21 mouse cellular contexts compared by ENCODE assay signal in genomic region chr11:50369360-50369911, GRCm38 (mm10). TPM values are rescaled to one million over a fixed set of nuclear protein-coding genes. Genes with fewer than 3 reads are reported as not detected.
DNase-seq lines count a peak whose midpoint lies in the region; ATAC-seq and TF ChIP-seq lines count a peak whose summit lies in the region.
"Had no signal": no experiment of that assay in that cellular context is flagged by ENCODE, and none has a peak within 500 bp of the region (broad histone marks: within the 10 kb centered on the region; RNA-seq: fewer than 3 reads in every experiment).

No protein-coding gene starts in this region.

- H3K4me3 ChIP-seq in forebrain, embryonic 11.5 days (ENCODE audit: low read depth, low read length) = no peak overlapping the region
- H3K4me3 ChIP-seq in forebrain, embryonic 12.5 days (replicated peaks) = no peak overlapping the region
- peak overlapping the region; percentile 39; the same call in 1 of the 2 replicates for H3K4me3 ChIP-seq in E14TG2a.4 (replicated peaks; ENCODE audit: low read length)
- H3K4me3 ChIP-seq: forebrain, embryonic 10.5 days; hindbrain, embryonic 12.5 days; limb, embryonic 15.5 days; midbrain, embryonic 10.5 days had no signal

- no peak overlapping the region for H3K4me2 ChIP-seq in forebrain, embryonic 11.5 days (ENCODE audit: low read depth, low read length, severe bottlenecking)
- no peak overlapping the region for H3K4me2 ChIP-seq in forebrain, embryonic 12.5 days
- H3K4me2 ChIP-seq: hindbrain, embryonic 12.5 days; limb, embryonic 15.5 days had no signal

- WGBS in forebrain, embryonic 11.5 days = 91% methylated on average over 5 of the region's 5 CpGs
- 91% methylated on average over 5 of the region's 5 CpGs for WGBS in forebrain, embryonic 12.5 days

- H3K36me3 ChIP-seq in forebrain, embryonic 11.5 days (ENCODE audit: control insufficient read depth, insufficient read depth, low read length) = no peaks in the 10 kb centered on the region
- no peaks in the 10 kb centered on the region for H3K36me3 ChIP-seq in forebrain, embryonic 12.5 days (replicated peaks)
- H3K36me3 ChIP-seq in E14TG2a.4 (ENCODE audit: insufficient read depth, low read length) = no peaks in the 10 kb centered on the region
- H3K36me3 ChIP-seq: forebrain, embryonic 10.5 days; hindbrain, embryonic 12.5 days; limb, embryonic 15.5 days; midbrain, embryonic 10.5 days had no signal

- H3K4me1 ChIP-seq in forebrain, embryonic 11.5 days (replicated peaks; ENCODE audit: control insufficient read depth, insufficient read depth, low read length) = 0 out of 2 replicates have a peak, but pooled peaks cover 3% of the 10 kb centered on the region
- peaks cover 13% of the 10 kb centered on the region for H3K4me1 ChIP-seq in forebrain, embryonic 12.5 days
- H3K4me1 ChIP-seq in E14TG2a.4 (replicated peaks; ENCODE audit: low read depth, low read length) = peaks cover 35% of the 10 kb centered on the region

- TF ChIP-seq CTCF in E14TG2a.4 (conservative IDR thresholded peaks at IDR 0.05; ENCODE audit: low read length) = no peak

- H3K9ac ChIP-seq in forebrain, embryonic 11.5 days (ENCODE audit: low read length) = no peak overlapping the region
- no peak overlapping the region for H3K9ac ChIP-seq in forebrain, embryonic 12.5 days
- H3K9ac ChIP-seq: hindbrain, embryonic 12.5 days; limb, embryonic 15.5 days had no signal

- no peak overlapping the region for H3K27ac ChIP-seq in forebrain, embryonic 11.5 days (ENCODE audit: low read depth, low read length)
- H3K27ac ChIP-seq in forebrain, embryonic 12.5 days = no peak overlapping the region
- H3K27ac ChIP-seq: hindbrain, embryonic 12.5 days; limb, embryonic 15.5 days; midbrain, embryonic 10.5 days had no signal

- no peak for ATAC-seq in forebrain, embryonic 11.5 days (replicated peaks; ENCODE audit: low FRiP score)
- no peak for ATAC-seq in forebrain, embryonic 12.5 days (ENCODE audit: low FRiP score)
- peak; percentile 74 for ATAC-seq in megakaryocyte progenitor cell, adult 5-6 weeks (replicated peaks; ENCODE audit: poor library complexity)
- ATAC-seq: intestine, postnatal 0 days had no signal

- DNase-seq in forebrain, embryonic 11.5 days (ENCODE audit: low spot score) = peak; percentile 30
- DNase-seq in ZHBTc4 (ENCODE audit: low read depth, low spot score) = peak; percentile 38
- no peak for DNase-seq in yolk sac, embryonic 10.5 days (ENCODE audit: low spot score)
- DNase-seq in ovary, adult 18-20 months (ENCODE audit: low spot score) = no peak
- no peak for DNase-seq in left cerebral cortex, postnatal 10 days (ENCODE audit: extremely low spot score in 1 of 2, low spot score in 2 of 2)
- DNase-seq: adrenal gland, adult 8-10 months; cerebellum, postnatal 25 days; kidney, postnatal 10 days; layer of hippocampus, adult 9-11 months; right cerebral cortex, postnatal 14 days had no signal

- no peaks in the 10 kb centered on the region for H3K27me3 ChIP-seq in forebrain, embryonic 11.5 days (ENCODE audit: control insufficient read depth, insufficient read depth, low read length)
- H3K27me3 ChIP-seq in forebrain, embryonic 12.5 days = no peaks in the 10 kb centered on the region
- peaks cover 21% of the 10 kb centered on the region for H3K27me3 ChIP-seq in E14TG2a.4 (ENCODE audit: insufficient read depth, low read length)
- H3K27me3 ChIP-seq: hindbrain, embryonic 12.5 days; limb, embryonic 15.5 days had no signal

- intact Hi-C loops in left cerebral cortex, postnatal 10 days (cut with DNase I) = no loop called here

- H3K9me3 ChIP-seq in forebrain, embryonic 11.5 days (ENCODE audit: control insufficient read depth, low read length) = no peaks in the 10 kb centered on the region
- H3K9me3 ChIP-seq in forebrain, embryonic 12.5 days = no peaks in the 10 kb centered on the region
- no peaks in the 10 kb centered on the region for H3K9me3 ChIP-seq in E14TG2a.4 (ENCODE audit: low read length)
- H3K9me3 ChIP-seq: forebrain, embryonic 10.5 days; hindbrain, embryonic 12.5 days; limb, embryonic 15.5 days; midbrain, embryonic 10.5 days had no signal

RNA-seq across cellular contexts. Expression of gene Hnrnph1, which starts 7.4 kb away (rescaled TPM):
- polyA plus RNA-seq in forebrain, embryonic 11.5 days (2014; fragmentation: Nextera tagmentation; extraction: Ambion mirVana) = 833 and 855 TPM in 2 replicates
- polyA plus RNA-seq in forebrain, embryonic 12.5 days (2016; fragmentation: Nextera tagmentation; extraction: Ambion mirVana) = 734 and 740 TPM in 2 replicates
- 748 and 912 TPM in 2 replicates for total RNA-seq in megakaryocyte progenitor cell, adult 5-6 weeks (2015)
- total RNA-seq in megakaryocyte progenitor cell, adult 5-6 weeks (2017) = 703 and 864 TPM in 2 replicates
- total RNA-seq in left cerebral cortex, postnatal 10 days (2021) = 100 to 1,000 TPM; 242 to 260 TPM

RNA-seq across cellular contexts. Expression of gene Cby3, which starts 15.2 kb away (rescaled TPM):
- polyA plus RNA-seq in forebrain, embryonic 11.5 days (2014; fragmentation: Nextera tagmentation; extraction: Ambion mirVana) = 0.47 TPM in 1 of 2 replicates, not detected in the other
- polyA plus RNA-seq in forebrain, embryonic 12.5 days (2016; fragmentation: Nextera tagmentation; extraction: Ambion mirVana) = not detected in 2 replicates
- not detected in 2 replicates for total RNA-seq in megakaryocyte progenitor cell, adult 5-6 weeks (2015)
- total RNA-seq in megakaryocyte progenitor cell, adult 5-6 weeks (2017) = 0.29 TPM in 1 of 2 replicates, not detected in the other
- not detected for total RNA-seq in left cerebral cortex, postnatal 10 days (2021)
- total RNA-seq: adrenal gland, adult 8-10 months; left cerebral cortex, postnatal 14 days had no signal
- polyA plus RNA-seq: embryonic facial prominence, embryonic 11.5 days; heart, embryonic 16.5 days had no signal

RNA-seq across cellular contexts. Expression of gene Canx, which starts 44.0 kb away (rescaled TPM):
- polyA plus RNA-seq in forebrain, embryonic 11.5 days (2014; fragmentation: Nextera tagmentation; extraction: Ambion mirVana) = 235 and 248 TPM in 2 replicates
- 287 and 298 TPM in 2 replicates for polyA plus RNA-seq in forebrain, embryonic 12.5 days (2016; fragmentation: Nextera tagmentation; extraction: Ambion mirVana)
- total RNA-seq in megakaryocyte progenitor cell, adult 5-6 weeks (2015) = 500 and 518 TPM in 2 replicates
- total RNA-seq in megakaryocyte progenitor cell, adult 5-6 weeks (2017) = 1,173 and 1,480 TPM in 2 replicates
- 100 to 1,000 TPM; 375 to 412 TPM for total RNA-seq in left cerebral cortex, postnatal 10 days (2021)

Comparison
In these comparisons a context has a peak if more than half of its experiments do, and no peak if none do; other contexts are left out.
1. DNase-seq: peak in forebrain, embryonic 11.5 days (single experiment) and ZHBTc4 (single experiment); none in yolk sac, embryonic 10.5 days (single experiment), ovary, adult 18-20 months (single experiment) and left cerebral cortex, postnatal 10 days (0 of 2).